Mouse (Mus musculus) right cerebral cortex, postnatal 4 days (tissue): Measurements from ENCODE around the gene Gm7879.

Source experiments
- DNase-seq: peaks from one replicate; pipeline ENCODE4 v3.0.0-alpha.2; 2022

The Gm7879 gene

DNA sequence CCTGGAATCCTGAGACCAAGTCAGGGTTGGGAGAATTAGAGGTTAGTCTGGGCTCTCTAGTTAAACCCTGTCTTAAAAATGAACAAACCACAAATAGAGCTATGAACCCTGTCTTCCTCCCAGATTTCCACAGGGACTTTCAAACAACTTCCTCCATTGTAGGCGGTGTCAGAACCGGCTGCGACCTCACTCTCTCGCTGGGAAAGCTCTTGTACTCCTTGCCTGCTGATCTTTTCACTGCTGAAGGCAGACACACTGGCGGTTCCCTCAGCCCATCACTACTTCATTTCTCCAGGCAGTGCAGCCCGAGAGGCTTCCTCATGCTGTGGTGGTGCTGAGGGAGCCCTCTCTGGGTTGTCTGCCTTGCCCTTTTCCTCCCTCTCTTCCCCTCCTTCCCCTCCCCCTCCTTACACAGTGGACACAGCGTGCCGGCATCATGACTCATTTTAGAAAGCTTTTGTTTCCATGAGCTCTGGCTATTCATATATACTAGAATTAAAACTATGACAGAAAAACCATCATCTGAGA lies 35.9 kb downstream of the Gm7879 start:
- DNase-seq = peak; percentile 3

DNA sequence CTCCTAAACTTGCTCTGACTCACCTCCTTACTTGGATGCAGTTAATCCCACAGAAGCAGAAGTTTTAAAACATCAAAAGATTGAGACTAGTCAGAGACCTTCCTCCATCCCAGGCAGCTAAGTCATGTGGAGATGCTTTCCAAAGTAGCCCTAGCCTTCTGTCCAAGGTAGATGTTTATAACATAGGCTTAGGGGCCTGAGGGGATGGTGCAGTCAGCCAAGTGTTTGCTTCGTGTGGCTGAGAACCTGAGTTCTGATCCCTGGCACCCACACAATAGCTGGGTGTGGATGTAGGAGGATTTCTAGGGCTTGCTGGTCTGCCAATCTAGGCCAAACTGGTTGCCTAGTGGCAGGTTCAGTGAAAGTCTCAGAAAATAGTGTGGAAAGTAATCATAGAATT lies 40.3 kb downstream of the Gm7879 start:
- no peak for DNase-seq

DNA sequence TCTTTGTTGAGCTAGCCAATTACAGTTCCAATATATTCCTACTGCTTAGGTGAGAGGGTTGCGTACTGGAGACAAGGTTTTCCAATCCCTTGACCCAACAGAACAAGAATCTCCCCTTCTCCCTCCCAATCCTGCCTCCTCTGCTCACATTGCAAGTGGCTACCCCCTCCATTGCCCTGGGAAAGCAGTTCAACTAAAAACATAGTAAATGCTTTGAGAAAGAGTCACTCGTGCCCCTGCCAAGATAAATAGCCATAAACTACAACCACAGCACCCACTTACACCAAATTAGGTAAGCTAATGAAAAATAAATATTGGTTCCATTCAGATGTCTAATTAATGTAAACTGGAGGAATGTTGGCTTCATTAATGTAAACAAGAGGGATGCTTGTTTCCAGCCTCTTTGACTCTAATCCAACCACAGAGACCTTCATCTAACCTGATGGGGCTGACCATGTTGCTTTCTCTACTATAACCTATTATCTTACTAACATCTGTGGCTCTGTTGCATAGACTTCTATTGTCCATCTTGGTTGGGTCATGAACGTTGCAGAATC lies 47.0 kb downstream of the Gm7879 start:
- no peak for DNase-seq

DNA sequence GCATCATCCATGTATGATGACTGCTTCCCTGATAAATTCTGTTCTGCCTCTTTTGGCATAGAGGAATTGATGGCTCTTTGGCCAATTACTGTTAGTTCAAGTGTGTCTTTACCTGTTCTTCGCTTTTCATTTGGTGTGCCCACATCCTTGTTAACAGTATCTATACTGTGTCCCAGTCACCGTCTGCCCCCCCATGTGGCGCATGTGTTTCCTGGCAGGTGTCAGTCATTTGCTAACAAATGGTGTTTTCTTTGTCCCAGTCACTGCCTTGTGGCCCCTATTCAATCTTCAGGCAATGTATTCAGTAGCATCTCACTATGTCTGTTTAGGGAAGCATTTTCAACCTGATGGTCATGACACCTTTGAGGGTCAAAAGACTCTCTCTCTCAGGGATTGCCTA lies 48.1 kb downstream of the Gm7879 start:
- DNase-seq = no peak
